Mouse (Mus musculus) adrenal gland, adult 8-10 months (tissue): ENCODE data around the gene Akt2. TPM values are rescaled to one million over a fixed set of nuclear protein-coding genes. Genes with fewer than 3 reads are reported as not detected.

Experiments
- DNase-seq: peaks from one replicate; pipeline ENCODE4 v3.0.0; 2022
- total RNA-seq, 4 experiments: library from RNA; stranded (reverse); gene quantifications; 2 replicates each; pipeline ENCODE4 v1.2.4; 2022

Gene Akt2
- total RNA-seq = 100 to 1,000 TPM; 162 to 282 (median 233) TPM

DNA sequence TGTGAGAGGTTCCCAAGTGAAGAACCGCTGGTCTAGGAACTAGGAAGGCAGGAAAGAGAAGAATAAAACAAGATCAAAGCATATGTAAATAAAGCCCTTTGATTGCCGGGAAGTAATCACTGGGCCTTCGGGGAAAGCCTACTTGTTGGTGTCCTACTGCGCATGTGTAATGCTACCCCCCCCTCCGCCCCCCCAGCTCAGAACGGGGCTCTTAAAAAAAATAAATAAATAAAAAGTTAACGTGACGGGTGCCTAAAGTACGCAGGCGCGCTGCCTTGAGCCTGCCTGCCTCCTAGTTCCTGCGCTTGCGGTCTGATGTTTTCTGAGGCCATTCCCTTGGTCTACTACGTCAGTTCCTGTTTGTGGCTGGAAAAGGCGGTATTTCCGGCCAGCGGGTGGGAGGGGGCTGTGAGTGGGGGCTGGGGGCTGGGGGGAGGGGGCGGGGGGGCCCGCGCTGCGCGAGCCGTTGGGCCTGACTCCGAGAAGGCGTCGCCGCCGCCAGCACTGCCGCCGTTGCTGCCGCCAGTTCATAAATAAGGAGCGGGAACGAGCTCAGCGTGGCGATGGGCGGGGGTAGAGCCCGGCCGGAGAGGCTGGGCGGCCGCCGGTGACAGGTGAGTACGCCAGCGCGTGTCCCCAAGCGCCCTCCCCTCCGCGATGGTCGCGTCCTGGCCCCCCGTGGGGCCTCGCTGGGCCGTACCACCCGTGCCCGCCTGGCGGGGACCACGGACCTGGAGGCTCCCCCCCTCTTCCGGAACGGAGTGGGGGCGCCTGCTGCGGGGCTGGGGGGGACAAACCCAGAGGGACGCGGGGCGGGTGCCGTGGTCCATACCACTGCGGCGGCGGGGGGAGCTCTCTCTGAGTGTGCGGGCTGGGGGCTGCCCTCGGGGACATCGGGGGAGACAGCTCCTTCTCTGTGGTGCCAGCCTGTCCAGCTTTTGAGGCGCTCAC, at the start of gene Akt2:
Gene Akt2, plus strand, starts transcription at position 287 of the 951 bp plus-strand sequence.
- DNase-seq = peak; percentile 93

DNA sequence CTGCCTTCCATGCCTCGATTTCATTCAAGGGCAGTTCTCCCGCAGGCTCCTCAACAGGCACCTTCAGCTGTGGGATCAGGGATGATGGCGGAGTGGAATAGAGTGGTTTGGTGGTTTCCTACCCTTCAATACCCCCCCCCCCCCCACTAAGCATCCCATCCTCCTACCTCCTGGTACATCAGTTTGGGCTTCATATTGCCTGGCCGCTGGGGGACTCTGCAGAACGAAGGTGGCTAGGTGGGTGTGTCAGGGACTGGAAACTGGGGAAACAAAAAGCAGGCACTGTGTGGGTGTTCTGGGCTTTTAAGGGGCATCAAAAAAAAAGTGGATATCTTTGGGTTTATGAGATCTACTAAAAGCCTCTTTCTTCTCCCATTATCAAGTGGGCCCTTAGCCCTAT, 49.4 kb upstream of the Akt2 start:
- no peak for DNase-seq

DNA sequence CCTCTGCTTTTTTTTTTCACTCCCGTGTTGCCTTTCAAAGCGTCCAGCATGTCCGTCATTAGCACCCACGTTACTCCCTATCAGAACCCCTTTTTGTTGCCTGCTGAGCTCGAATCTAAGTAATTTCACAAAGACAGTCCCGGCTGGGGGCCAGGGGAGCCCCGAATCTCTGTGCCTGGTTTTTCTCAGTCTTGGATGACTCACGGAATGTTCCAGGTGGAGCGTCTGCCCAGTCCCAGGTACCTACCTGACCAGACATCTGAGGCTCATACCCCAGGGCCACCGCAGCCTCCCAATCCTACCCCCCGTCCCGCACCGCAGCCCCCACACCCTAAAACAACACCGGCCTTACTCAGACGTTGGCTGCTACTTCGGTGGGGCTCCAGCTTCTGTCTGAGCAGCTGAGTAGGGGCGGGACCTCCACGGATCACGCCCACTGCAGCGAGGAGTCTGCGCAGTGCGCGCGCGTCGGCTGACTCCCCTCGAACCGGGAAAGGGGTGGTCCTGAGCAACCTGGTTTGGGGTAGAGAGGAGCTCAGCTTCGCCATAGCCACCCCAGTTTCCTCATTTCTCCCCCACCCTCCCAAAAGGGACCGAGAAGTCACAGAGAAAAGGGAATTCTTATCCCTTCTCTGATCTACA, 48.8 kb upstream of the Akt2 start:
- peak; percentile 63 for DNase-seq

DNA sequence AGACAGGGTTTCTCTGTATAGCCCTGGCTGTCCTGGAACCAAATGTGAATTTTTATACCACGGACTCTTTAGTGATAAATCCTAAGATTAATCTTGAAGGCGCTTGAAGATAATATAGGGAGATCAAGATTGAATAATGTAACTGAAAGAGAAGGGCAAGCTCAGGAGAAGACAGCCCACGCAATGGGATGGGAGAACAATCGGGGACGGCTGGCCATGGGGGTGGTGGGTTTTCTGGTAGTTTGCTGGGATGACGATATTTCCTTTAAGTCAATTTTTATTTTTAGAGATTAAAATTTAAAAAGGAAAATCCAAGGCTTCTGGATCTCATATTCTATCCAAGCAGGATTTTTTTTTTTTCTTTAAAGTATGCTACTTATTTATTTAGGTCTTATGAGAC, 48.3 kb upstream of the Akt2 start:
- no peak for DNase-seq

DNA sequence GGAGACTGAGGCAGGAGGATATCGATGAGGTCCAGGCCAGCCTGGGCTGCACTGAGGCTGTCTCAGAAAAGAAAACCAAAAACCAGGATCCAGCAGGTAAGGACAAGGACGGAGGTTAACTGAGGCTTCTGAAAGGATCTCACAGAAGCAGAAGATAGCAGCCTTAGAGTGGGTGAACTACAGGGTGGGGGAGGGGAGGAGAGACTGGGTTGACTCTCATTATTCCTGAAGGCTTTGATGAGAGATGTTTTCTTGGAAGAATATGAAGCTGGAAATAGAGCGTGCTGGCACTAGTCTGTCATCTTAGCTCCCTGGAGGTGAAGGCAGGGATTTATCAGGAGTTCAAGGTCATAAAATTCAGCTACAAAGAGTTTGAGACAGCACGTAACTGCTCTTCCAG, 47.5 kb upstream of the Akt2 start:
- DNase-seq = no peak

DNA sequence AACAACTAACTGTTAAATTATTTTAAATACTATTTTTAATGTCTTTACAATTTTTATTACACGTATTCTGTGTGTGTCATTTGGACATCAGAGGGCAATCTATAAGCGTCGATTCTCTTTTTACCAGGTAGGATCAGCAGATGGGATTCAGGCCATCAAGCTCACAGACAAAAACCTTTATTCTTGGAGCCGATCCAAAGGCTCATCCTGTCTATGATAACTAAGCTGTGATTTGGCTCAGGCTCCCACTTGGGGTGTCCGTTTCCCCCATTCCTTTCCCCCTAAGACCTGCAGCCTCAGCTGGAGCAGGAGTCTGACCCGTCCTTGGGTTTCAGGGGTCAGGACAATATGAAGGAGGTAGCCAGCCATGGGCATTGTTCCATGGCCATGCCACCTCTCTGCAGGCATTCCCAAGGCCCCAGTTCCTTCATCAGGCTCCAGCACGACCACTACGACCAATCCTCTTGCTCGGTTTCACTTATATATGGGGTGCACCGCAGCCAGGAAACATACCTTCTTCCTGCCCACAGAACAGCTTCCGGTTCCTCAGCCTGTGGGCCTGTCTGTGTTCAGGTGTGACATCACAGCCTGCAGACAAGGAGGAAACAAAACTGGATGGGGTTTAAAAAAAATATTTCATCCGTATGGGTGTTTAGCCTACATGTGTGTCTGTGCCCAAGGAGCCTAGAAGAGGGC, 46.5 kb upstream of the Akt2 start:
- DNase-seq = no peak

DNA sequence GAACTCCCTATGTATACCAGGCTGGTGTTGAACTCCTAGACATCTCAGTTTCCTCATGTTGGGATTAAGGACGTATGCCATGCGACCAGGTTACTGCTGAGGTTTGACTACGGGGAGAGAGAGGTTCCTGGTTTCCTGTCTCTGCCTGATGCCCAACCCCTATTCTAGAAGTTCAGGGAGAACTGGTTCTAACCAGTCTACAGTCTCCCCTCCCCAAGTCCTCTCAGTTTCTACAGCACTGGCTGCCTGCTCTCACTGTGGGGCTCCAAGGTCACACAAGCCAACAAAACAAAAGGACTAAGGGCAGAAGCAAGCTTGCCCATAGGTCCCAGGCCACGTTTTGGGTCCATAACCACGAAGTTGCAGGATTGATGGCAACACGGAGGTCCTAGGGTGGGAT, 41.8 kb upstream of the Akt2 start:
- no peak for DNase-seq

DNA sequence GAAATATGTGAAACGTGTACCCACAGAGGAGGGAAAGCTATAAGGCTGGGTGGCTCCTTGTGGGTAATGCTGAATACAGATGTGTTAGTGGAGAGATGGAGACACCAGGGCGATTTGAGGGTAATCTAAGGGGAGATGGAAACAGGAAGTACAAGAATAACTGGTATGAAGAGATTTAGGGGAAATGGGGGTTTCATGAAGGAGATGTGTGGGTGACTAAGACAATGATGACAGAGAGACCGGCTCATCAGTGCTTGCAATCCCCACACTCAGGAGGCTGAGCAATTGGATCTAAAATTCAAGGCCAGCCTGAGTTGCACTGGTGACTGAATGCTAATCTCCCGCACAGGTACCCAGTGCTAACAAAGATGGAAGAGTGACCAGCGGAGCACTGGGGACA, 39.3 kb upstream of the Akt2 start:
- DNase-seq = no peak

DNA sequence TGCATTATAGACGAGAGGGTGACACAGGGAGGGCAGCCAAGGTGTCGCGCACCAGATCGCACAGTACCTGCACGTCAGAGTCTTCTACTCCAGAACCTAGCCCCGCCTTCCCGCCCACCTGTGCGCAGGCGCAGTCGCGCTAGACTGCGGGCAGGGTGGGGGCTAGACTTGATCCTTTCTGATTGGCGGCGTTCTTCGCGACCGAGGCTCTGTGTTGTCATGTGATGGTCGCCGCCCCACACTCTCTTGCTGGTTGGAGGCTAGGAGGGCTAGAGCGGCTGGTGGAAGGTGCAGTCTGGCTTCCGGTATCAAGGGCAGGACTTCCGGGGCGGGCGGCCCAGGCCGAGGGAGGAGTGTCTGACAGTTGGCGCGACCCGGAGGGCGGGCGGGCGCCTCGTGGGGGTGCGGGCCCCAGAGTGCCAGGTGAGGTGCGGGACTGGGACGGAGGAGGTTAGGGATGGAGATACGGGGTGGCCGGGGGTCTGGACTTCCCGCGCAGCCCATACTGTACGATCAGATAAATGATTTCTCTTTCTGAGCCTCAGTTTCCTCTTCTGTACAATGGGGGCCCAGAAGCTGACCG, 38.3 kb upstream of the Akt2 start, which contains the start of the genes Pld3 and 2310022A10Rik:
Gene Pld3, minus strand, starts transcription at position 288 of the 583 bp plus-strand sequence.
Gene 2310022A10Rik, plus strand, starts transcription at position 303 of the 583 bp plus-strand sequence.
- DNase-seq = peak; percentile 97

DNA sequence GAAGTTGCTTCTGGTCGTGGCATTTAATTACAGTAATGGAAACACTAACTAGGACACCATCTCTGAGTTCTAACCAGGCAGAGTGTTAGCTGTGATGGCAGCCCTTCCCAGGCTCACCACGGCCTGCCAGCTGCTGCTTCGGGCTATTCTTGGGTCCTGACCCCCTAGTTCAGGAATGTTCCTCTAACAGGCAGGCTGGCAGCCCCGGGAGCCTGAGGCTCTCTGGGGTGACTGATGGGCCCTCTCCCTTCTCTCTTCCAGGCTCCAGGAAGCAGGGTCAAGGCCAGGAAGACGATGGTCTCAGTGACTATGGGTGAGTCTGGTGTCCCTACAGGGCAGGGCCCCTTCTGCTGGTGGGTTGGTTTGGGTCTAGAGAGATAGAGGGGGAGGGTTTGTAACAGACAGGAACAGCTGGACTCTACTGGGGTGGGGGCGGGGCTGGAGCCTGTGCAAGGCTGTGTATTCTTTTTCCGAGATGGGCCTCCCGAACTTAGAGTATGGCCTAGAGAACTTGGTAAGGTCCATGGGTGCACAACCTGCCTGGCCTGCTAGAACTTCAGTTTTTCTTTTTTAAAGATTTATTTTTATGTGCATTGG, 31.0 kb upstream of the Akt2 start:
- DNase-seq = no peak

DNA sequence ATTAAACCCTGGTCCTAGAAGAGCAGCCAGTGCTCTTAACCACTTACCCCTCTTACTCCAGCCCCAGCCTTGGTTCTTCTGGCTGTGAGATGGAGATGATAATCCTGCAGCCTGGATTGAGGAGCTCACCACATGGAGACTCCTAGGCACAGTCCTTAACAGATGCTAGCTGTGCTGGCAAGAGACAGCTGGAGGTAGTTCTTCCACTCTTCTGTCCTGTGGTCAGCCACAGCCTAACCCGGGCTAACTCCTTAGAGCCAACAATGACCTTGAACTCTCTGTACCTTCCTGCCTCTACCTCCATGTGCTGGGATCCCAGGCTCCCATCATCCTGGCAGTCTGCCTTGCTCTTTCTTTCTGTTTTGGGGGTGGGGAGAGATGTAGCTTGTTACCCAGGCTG, 30.4 kb upstream of the Akt2 start:
- DNase-seq = no peak

DNA sequence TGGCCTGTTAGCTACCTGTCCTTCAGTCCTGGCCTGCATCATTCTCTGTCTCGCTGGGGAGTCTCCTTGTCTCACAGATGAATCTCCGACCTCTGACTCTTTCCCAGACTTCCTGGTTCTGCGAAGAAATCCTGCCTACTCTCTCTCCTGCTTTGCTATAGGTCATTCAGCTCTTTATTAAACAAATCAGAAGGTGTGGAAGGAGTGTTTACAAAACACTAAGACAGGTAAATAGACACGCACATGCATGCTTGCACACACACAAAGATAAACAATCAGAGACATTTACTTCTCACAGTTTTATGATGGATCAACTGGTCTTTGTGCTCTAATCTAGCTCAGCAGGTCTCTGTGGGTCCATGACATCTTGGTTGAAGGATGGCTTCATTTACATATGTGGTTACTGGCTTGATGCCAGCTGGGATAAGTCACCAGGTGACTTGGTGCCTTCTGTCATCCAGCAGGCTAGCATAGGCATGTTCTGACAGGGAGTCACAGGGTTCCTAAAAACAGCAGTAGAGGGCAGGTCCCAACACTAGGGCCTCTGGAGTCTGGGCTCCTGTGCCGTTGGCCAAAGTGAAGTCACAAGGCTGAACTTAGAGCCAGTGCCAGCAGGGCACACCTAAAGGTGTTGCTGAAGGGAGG, 21.6 kb upstream of the Akt2 start:
- DNase-seq = no peak

DNA sequence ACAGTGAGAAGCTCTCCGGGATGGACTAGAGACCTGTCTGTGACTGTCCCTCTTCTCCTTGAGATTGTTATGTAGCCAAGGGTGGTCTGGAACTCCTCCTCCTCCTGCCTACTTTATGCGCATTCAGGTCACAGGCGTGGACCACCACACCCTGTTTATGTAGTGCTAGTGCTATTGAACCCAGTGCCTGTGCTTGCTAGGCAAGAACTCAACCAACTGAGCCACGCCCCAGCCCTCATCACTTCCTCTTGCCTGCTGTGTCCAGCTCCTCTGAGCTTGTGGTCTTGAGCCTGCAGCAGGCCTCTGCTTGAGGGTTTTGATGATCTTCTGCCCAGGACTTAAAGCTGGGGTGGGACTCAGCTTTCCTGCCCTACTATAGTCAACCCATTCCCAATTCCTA, 19.2 kb upstream of the Akt2 start:
- no peak for DNase-seq

DNA sequence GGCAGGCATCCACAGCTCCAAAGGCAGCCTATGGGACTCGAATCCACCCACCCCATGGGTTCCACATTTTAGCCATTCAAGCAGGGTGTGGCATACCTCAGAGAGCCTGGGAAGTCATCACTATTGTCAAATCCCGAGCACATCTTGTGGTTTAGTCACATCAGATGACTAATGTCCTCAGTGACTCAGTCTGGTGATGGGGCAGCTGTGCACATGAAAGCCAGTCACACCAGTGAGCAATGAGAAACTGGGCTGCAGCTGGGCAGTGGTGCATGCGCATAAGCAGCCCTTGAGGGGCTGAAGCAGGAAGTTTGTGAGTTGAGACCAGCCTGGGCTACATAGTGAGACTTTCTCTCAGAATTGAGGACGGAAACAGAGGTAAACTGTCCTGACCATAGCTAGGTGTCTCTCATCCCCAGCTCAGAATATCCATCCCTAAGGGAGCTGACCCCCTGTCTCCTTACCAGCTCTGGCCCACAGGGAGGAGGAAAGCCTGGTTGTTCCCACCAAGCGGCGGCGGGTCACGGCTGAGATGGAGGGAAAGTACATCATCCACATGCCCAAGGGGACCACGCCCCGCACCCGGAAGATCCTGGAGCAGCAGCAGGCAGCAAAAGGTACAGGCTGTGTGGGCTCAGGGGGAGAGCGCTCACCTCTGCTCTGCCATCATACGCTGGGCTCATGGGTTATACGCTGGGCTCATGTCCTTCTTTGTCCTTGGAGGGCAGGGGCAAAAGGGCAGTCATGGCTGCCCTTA, 17.1 kb upstream of the Akt2 start:
- peak; percentile 61 for DNase-seq

DNA sequence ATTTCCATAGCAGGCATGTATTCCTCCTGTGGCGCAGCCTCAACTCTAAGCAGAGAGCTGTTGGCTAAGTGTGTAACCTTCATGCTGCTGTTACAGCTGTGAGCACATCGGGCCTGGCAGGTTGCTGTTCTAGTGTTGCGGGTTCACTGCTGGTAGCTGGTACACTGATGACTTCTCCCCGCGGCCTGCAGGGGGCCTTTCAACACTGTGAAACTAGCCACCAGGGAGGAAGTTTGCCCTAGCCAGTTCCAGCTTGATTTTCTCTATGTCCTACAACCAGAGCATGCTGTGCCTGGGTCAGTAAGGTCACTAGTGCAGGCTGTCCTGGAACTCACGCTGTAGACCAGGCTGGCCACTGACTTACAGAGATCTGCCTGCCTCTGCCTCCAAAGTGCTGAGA, 14.4 kb upstream of the Akt2 start:
- DNase-seq = peak; percentile 65

DNA sequence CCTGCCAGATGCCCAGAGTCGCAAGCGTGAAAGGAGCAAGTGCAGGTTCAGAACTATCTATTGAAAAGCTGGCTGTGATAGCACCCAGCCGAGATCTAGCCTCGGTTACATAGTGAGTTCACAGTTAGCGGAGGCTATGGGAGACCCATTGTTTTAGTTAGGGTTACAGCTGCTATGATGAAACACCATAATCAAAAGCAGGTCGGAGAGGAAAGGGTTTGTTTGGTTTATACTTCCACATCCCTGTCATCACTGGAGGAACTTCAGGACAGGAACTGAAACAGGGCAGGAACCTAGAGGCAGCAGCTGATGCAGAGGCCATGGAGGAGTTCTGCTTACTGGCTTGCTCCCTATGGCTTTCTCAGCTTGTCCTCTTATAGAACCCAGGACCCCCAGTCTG, 13.8 kb upstream of the Akt2 start:
- DNase-seq = no peak

DNA sequence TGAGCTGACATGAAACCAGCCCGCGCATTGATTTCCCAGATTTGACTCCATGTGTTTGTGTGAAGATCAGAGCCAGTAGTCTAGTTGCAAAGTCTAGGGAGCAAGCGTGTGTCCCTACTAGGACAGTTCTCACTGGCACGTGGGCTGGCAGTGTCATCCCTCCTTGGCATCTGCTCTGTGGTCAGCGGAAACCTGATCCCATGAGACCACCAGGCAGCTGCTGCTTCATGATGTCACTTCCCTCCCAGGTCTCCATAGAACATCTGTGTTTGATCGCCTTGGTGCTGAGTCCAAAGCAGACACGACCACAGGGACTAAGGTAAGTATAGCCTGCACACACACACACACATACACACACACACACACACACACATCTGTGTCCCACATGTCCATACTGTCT, 12.9 kb upstream of the Akt2 start:
- no peak for DNase-seq

DNA sequence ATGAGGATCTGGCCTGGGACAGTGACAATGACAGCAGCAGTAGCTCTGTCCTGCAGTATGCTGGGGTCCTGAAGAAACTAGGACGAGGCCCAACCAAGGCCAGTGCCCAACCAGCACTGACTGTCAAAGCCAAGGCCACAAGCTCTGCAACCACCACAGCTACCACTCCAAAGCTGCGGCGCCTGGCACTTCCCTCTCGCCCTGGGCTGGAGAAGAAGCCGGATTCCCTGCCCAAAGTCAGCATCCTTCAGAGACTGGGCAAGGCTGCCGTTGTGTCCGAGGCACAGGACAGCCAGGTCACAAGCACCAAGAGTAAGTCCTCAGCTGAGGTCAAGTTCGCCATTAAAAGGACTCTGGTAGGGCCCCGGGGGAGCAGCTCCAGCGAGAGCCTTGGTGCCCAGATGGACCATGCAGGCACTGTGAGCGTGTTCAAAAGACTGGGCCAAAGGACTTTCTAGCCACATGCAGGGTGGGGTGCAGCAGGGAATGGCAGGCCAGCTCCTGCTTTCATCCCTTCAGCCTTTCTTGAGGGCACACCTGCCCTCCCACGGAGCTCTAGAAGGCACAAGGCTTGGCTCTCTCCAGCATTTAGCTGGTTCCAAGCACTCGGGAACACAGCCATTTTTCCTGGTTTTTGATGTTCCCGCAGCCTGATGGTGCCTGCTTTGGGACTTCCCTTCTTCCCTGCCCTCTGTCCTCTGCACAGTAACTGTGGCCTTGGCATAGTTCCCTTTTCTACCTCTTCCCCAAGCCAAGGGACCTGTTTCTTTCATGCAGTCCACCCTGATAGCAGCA, 10.8 kb upstream of the Akt2 start:
- DNase-seq = peak; percentile 67

DNA sequence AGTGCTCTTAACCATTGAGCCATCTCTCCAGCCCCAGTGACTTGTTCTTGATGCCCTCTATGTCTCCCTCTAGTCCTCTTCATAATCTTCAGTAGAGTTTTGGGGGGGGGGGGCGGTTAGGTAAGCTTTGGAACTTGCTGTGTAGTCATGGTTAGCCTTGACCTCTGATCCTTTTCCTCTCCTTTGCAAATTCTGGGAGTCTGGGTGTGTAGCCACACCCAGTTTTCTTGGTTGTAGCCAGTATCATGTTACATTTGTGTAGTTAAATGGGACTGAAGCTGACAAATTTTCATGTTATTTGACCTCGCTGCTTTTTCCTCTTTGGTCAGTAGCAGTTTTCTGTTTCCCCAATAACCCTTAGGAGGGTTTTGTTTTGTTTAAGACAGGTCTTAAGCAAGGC, 4.5 kb upstream of the Akt2 start:
- DNase-seq = no peak

DNA sequence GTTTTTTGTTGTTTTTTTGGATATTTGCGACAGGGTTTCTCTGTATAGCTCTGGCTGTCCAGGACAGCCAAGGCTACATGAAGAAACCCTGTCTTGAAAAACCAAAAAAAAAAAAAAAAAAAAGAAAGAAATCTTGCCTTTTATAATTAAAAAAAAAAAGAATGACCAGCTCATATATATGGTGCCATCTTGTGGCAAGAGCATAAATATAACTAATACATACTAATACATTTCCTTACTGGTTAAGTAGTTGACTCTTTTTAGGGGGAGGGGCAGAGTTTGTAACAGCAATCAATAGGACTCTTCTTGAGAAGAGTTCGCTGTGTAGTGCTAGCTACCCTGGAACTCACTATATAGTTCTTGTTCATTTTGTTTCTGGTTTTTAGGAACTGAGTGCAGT, 3.6 kb upstream of the Akt2 start:
- no peak for DNase-seq
